Mouse (Mus musculus) stomach, postnatal 0 days (tissue): Measurements from ENCODE around the gene Htr1f. TPM values are rescaled to one million over a fixed set of nuclear protein-coding genes. Genes with fewer than 3 reads are reported as not detected.
"Not testable (repeated sequence)": the region's sequence is repeated elsewhere in the genome, so short reads cannot be mapped to it uniquely, and the experiment has no call there.

Experiments used
- ATAC-seq: fragments of 200-750 bp; cut with Nextera tagmentation; 2 replicates; pipeline ENCODE4 v1.8.0; 2017; ENCODE audit not compliant: low FRiP score, low TSS enrichment
- DNase-seq: peaks from one replicate; pipeline ENCODE4 v3.0.0-alpha.2; 2016; ENCODE audit warnings: low spot score
- H3K27ac ChIP-seq: fragments of 300-500 bp; sonication (generic); replicated peaks from 2 replicates; pipeline ENCODE4 v1.5.1; 2014; ENCODE audit warnings: mild to moderate bottlenecking, control low read depth
- H3K27me3 ChIP-seq: fragments of 300-500 bp; sonication (generic); 2 replicates; pipeline ENCODE4 v1.6.1; 2014; ENCODE audit warnings: low read length; ENCODE audit not compliant: control insufficient read depth, insufficient read depth
- H3K36me3 ChIP-seq: fragments of 300-500 bp; sonication (generic); 2 replicates; pipeline ENCODE4 v1.6.1; 2014; ENCODE audit warnings: low read length, mixed read lengths; ENCODE audit not compliant: control insufficient read depth, insufficient read depth
- H3K4me1 ChIP-seq: fragments of 300-500 bp; sonication (generic); replicated peaks from 2 replicates; pipeline ENCODE4 v1.6.1; 2014; ENCODE audit warnings: antibody characterized with exemption; ENCODE audit not compliant: control insufficient read depth, insufficient read depth
- H3K4me2 ChIP-seq: fragments of 300-500 bp; sonication (generic); replicated peaks from 2 replicates; pipeline ENCODE4 v1.6.1; 2014; ENCODE audit warnings: low read depth, mild to moderate bottlenecking, control low read depth, moderate library complexity
- H3K4me3 ChIP-seq: fragments of 300-500 bp; sonication (generic); 2 replicates; pipeline ENCODE4 v1.5.1; 2014; ENCODE audit warnings: low read depth, low read length, control low read depth
- H3K9ac ChIP-seq: fragments of 300-500 bp; sonication (generic); 2 replicates; pipeline ENCODE4 v1.6.1; 2014; ENCODE audit warnings: mild to moderate bottlenecking, low read length, control low read depth, mixed read lengths
- H3K9me3 ChIP-seq: fragments of 300-500 bp; sonication (generic); 2 replicates; pipeline ENCODE4 v1.6.1; 2016; ENCODE audit warnings: low read length; ENCODE audit not compliant: control insufficient read depth
- CTCF ChIP-seq: IDR thresholded peaks from 2 replicates; pipeline ENCODE4 v1.5.1; 2016; ENCODE audit warnings: antibody characterized with exemption, low read depth, mild to moderate bottlenecking, moderate library complexity
- EP300 ChIP-seq: optimal IDR thresholded peaks from 2 replicates; pipeline ENCODE3; 2016; ENCODE audit warnings: antibody characterized with exemption
- WGBS: fragments of 180-500 bp; shearing (Covaris S2); extraction: QIAGEN DNeasy Blood & Tissue Kit; methylation state at CpG from one replicate; pipeline ENCODE4 v1.1.7; 2014; 5-methylcytosine and 5-hydroxymethylcytosine counted together
- polyA plus RNA-seq: library from polyadenylated mRNA; unstranded; fragments of >200 nt; fragmentation: Nextera tagmentation; extraction: Ambion mirVana; gene quantifications from 2 replicates; pipeline ENCODE4 v1.2.1, GENCODE M21; 2015

Htr1f gene
- polyA plus RNA-seq, 1 experiment from 2014 or later, result not detected

GRCm38 (mm10) chr16:65083475-65083874, 22.2 kb downstream of the Htr1f start:
- no peak for ATAC-seq
- H3K9me3 ChIP-seq, result no peaks in the 10 kb centered on the region

GRCm38 (mm10) chr16:65069867-65070266, 35.8 kb downstream of the Htr1f start:
- no peaks in the 10 kb centered on the region for H3K36me3 ChIP-seq
- 68% methylated on average over 1 of the region's 1 CpGs for WGBS
- no peak overlapping the region for H3K27ac ChIP-seq
- H3K4me2 ChIP-seq, result no peak overlapping the region
- no peaks in the 10 kb centered on the region for H3K27me3 ChIP-seq
- no peak overlapping the region for H3K4me3 ChIP-seq
- no peak for TF ChIP-seq EP300
- H3K9ac ChIP-seq, result no peak overlapping the region
- no peak for ATAC-seq
- H3K9me3 ChIP-seq, result no peaks in the 10 kb centered on the region
- no peaks in the 10 kb centered on the region for H3K4me1 ChIP-seq
- DNase-seq, result no peak

More at GRCm38 (mm10) chr16:65083475-65083874, 22.2 kb downstream of the Htr1f start:
- Histone ChIP-seq H3K36me3 (no peaks in the 10 kb centered on the region), H3K4me3 (no peak overlapping the region), H3K9ac (no peak overlapping the region), H3K27me3 (no peaks in the 10 kb centered on the region), H3K4me2 (no peak overlapping the region), H3K4me1 (no peaks in the 10 kb centered on the region), H3K27ac (no peak overlapping the region)
- DNase-seq, result no peak
- no peak for TF ChIP-seq CTCF
- no peak for TF ChIP-seq EP300
- WGBS, result 48% methylated on average over 2 of the region's 2 CpGs

GRCm38 (mm10) chr16:65066264-65066663, 39.4 kb downstream of the Htr1f start:
- TF ChIP-seq CTCF (no peak), EP300 (no peak)
- ATAC-seq (no peak), DNase-seq (no peak)
- no peak overlapping the region for H3K9ac ChIP-seq
- no peaks in the 10 kb centered on the region for H3K36me3 ChIP-seq
- H3K4me1 ChIP-seq, result no peaks in the 10 kb centered on the region
- no peak overlapping the region for H3K4me2 ChIP-seq
- H3K4me3 ChIP-seq, result no peak overlapping the region
- H3K27ac ChIP-seq, result no peak overlapping the region
- no peaks in the 10 kb centered on the region for H3K9me3 ChIP-seq
- H3K27me3 ChIP-seq, result no peaks in the 10 kb centered on the region

GRCm38 (mm10) chr16:65037660-65038425, 67.8 kb downstream of the Htr1f start:
- not testable (repeated sequence) for H3K4me2 ChIP-seq, H3K9ac ChIP-seq, H3K9me3 ChIP-seq, ATAC-seq, H3K27me3 ChIP-seq, DNase-seq, H3K36me3 ChIP-seq, H3K4me1 ChIP-seq, H3K4me3 ChIP-seq, H3K27ac ChIP-seq
- 96% methylated on average over 5 of the region's 5 CpGs for WGBS

GRCm38 (mm10) chr16:65029675-65030074, 76.0 kb downstream of the Htr1f start:
- Histone ChIP-seq H3K36me3 (no peaks in the 10 kb centered on the region), H3K9ac (no peak overlapping the region), H3K4me3 (no peak overlapping the region), H3K4me1 (no peaks in the 10 kb centered on the region), H3K27me3 (no peaks in the 10 kb centered on the region), H3K9me3 (no peaks in the 10 kb centered on the region), H3K27ac (no peak overlapping the region), H3K4me2 (no peak overlapping the region)
- TF ChIP-seq EP300, result no peak
- WGBS, result 67% methylated on average over 1 of the region's 1 CpGs
- ATAC-seq, result no peak
- DNase-seq, result no peak

- no peak overlapping the region for H3K4me3 ChIP-seq
- H3K9me3 ChIP-seq, result no peaks in the 10 kb centered on the region
- H3K4me2 ChIP-seq, result no peak overlapping the region
- H3K27ac ChIP-seq, result no peak overlapping the region
- H3K36me3 ChIP-seq, result no peaks in the 10 kb centered on the region
- H3K4me1 ChIP-seq, result no peaks in the 10 kb centered on the region
- DNase-seq (no peak), ATAC-seq (no peak)
- 72% methylated on average over 3 of the region's 3 CpGs for WGBS
- H3K9ac ChIP-seq, result no peak overlapping the region
- no peaks in the 10 kb centered on the region for H3K27me3 ChIP-seq
- no peak for TF ChIP-seq CTCF
- TF ChIP-seq EP300, result no peak
Measured at GRCm38 (mm10) chr16:65022364-65022763, 83.3 kb downstream of the Htr1f start.
